Mouse (Mus musculus) R1 (cell line): ENCODE results near the gene Adgrl3.
A peak's percentile ranks its signal among the peaks of the same experiment; 100 is the strongest.

Source experiments
- DNase-seq: peaks from one replicate; pipeline ENCODE4 v3.0.0-alpha.2; 2018; ENCODE audit warnings: low read depth, low spot score

The Adgrl3 gene

GRCm38 (mm10) chr5:81832679-81833078 is 812.7 kb downstream of the Adgrl3 start:
- DNase-seq: no peak

GRCm38 (mm10) chr5:81837860-81838259 is 817.9 kb downstream of the Adgrl3 start:
- no peak for DNase-seq

GRCm38 (mm10) chr5:81843798-81844197 is 823.9 kb downstream of the Adgrl3 start:
- DNase-seq: peak; percentile 28

GRCm38 (mm10) chr5:81870336-81870735 is 850.4 kb downstream of the Adgrl3 start:
- DNase-seq: no peak
